Mouse (Mus musculus) heart, postnatal 25 days (tissue): ENCODE measurements around the gene Ints5. TPM values are rescaled to one million over a fixed set of nuclear protein-coding genes. Genes with fewer than 3 reads are reported as not detected.

Source experiments
- microRNA-seq: library from miRNA; unstranded; fragments of <30 nt; microRNA quantifications from one replicate; pipeline ENCODE4 v1.2.0, GENCODE M21; 2022
- total RNA-seq, 2 experiments: library from RNA; stranded (reverse); gene quantifications; 2 replicates each; pipeline ENCODE4 v1.2.3; 2021

Gene Ints5
- total RNA-seq, 2 experiments from 2014 or later, result 11.2 to 11.8 TPM

Small RNA genes lying within 50 kb of the gene (microRNA-seq; reads per million reads assigned to microRNA genes)
- gene Mir5136, result 0.83 reads per million

Other genes starting within 250 kb of the Ints5 start
- not detected for gene Chrm1, start 229.2 kb upstream of the Ints5 start, total RNA-seq
- 10 to 100 TPM; 36.1 to 38.0 TPM for gene Slc3a2, start 169.6 kb upstream of the Ints5 start, total RNA-seq
- gene Wdr74, start 157.2 kb upstream of the Ints5 start, total RNA-seq, result 10 to 100 TPM; 17.9 to 18.9 TPM
- not detected for gene 1700092M07Rik, start 152.3 kb upstream of the Ints5 start, total RNA-seq
- gene Stx5a, start 151.6 kb upstream of the Ints5 start, total RNA-seq, result 10 to 100 TPM; 27.6 to 31.0 TPM
- gene Nxf1, start 135.9 kb upstream of the Ints5 start, total RNA-seq, result 10 to 100 TPM; 37.5 to 48.1 TPM
- 100 to 1,000 TPM; 108 to 110 TPM for gene Tmem223, start 122.0 kb upstream of the Ints5 start, total RNA-seq
- gene Tmem179b, start 118.5 kb upstream of the Ints5 start, total RNA-seq, result 10 to 100 TPM; 14.8 to 16.4 TPM
- 1 to 10 TPM; 7.4 to 7.6 TPM for gene Taf6l, start 106.6 kb upstream of the Ints5 start, total RNA-seq
- 10 to 100 TPM; 53.4 to 62.4 TPM for gene Polr2g, start 94.4 kb upstream of the Ints5 start, total RNA-seq
- gene Zbtb3, start 90.5 kb upstream of the Ints5 start, total RNA-seq, result 1 to 10 TPM; 1.9 to 2.1 TPM
- 10 to 100 TPM; 12.5 to 15.8 TPM for gene Ttc9c, start 73.7 kb upstream of the Ints5 start, total RNA-seq
- 10 to 100 TPM; 42.5 to 49.4 TPM for gene Hnrnpul2, start 73.0 kb upstream of the Ints5 start, total RNA-seq
- not detected for gene AC129217.1, start 63.2 kb upstream of the Ints5 start, total RNA-seq
- gene Bscl2, start 55.5 kb upstream of the Ints5 start, total RNA-seq, result 10 to 100 TPM; 23.9 to 24.0 TPM
- gene Gng3, start 53.8 kb upstream of the Ints5 start, total RNA-seq, result not detected
- 1 to 10 TPM; 3.3 to 4.9 TPM for gene Lrrn4cl, start 42.2 kb upstream of the Ints5 start, total RNA-seq
- gene Ubxn1, start 21.5 kb upstream of the Ints5 start, total RNA-seq, result 100 to 1,000 TPM; 113 to 124 TPM
- 10 to 100 TPM; 59.3 to 60.1 TPM for gene Uqcc3, start 12.1 kb upstream of the Ints5 start, total RNA-seq
- gene Lbhd1, start 9.3 kb upstream of the Ints5 start, total RNA-seq, result 1 to 10 TPM; 1.4 to 5.9 TPM
- not detected for gene Gm49403, start 9.1 kb upstream of the Ints5 start, total RNA-seq
- 10 to 100 TPM; 17.6 to 19.8 TPM for gene 1810009A15Rik, start 4.2 kb upstream of the Ints5 start, total RNA-seq
- 1 to 10 TPM in 1 of 2 experiments, under 1 TPM in 1; 0.68 to 2.0 TPM for gene Gm49416, start 4.1 kb upstream of the Ints5 start, total RNA-seq
- gene Ganab, start 5.1 kb downstream of the Ints5 start, total RNA-seq, result 10 to 100 TPM; 55.6 to 58.7 TPM
- gene B3gat3, start 27.4 kb downstream of the Ints5 start, total RNA-seq, result 10 to 100 TPM; 35.9 to 36.7 TPM
- gene Rom1, start 36.4 kb downstream of the Ints5 start, total RNA-seq, result 10 to 100 TPM; 22.0 to 23.6 TPM
- gene Eml3, start 36.5 kb downstream of the Ints5 start, total RNA-seq, result 1 to 10 TPM; 8.9 to 9.1 TPM
- 10 to 100 TPM; 29.5 to 32.3 TPM for gene Mta2, start 48.9 kb downstream of the Ints5 start, total RNA-seq
- gene Tut1, start 60.8 kb downstream of the Ints5 start, total RNA-seq, result 1 to 10 TPM; 7.2 to 8.8 TPM
- gene Eef1g, start 74.0 kb downstream of the Ints5 start, total RNA-seq, result 100 to 1,000 TPM; 241 to 256 TPM
- gene Ahnak, start 96.3 kb downstream of the Ints5 start, total RNA-seq, result 100 to 1,000 TPM; 283 to 326 TPM
- 1 to 10 TPM in 1 of 2 experiments, not detected in 1; 3.6 TPM for gene Scgb1a1, start 195.0 kb downstream of the Ints5 start, total RNA-seq
- gene Asrgl1, start 242.6 kb downstream of the Ints5 start, total RNA-seq, result 10 to 100 TPM; 22.4 to 26.3 TPM